Comparison of ENCODE assay signal across 14 mouse cellular contexts in the genomic region with DNA sequence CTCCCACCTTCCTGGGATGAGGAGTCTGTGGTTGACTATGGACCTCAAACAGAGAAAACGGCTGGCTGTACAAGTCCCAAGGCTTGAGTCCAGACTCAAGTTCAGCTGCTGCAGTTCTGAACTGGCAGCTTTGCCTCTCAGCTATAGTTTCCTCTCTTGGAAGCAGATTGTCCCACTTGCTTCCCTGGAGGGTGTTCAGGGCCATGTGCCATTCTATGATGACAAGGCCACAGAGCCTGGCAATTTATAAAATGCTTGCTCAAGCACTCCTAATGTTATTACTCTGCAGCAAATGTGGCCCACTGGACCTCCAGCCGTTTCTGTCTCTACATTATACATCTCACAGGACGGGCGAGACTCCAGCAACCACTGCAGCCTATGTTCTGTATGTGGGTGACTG. TPM values are rescaled to one million over a fixed set of nuclear protein-coding genes. Genes with fewer than 3 reads are reported as not detected.
DNase-seq lines count a peak whose midpoint lies in the region; ATAC-seq and TF ChIP-seq lines count a peak whose summit lies in the region.
"Had no signal": no experiment of that assay in that cellular context is flagged by ENCODE, and none has a peak within 500 bp of the region (broad histone marks: within the 10 kb centered on the region; RNA-seq: fewer than 3 reads in every experiment).

No protein-coding gene starts in this region.

- no peak overlapping the region for H3K4me3 ChIP-seq in hindbrain, embryonic 13.5 days
- no peak overlapping the region for H3K4me3 ChIP-seq in hindbrain, embryonic 10.5 days
- no peak overlapping the region for H3K4me3 ChIP-seq in neural tube, embryonic 13.5 days
- H3K4me3 ChIP-seq: embryonic facial prominence, embryonic 13.5 days; limb, embryonic 15.5 days had no signal

- peak; percentile 34 to 52 for DNase-seq in cerebellum, postnatal 14 days
- DNase-seq in cerebellum, adult 9-11 months = no peak
- no peak for DNase-seq in hindbrain, embryonic 10.5 days (ENCODE audit: low spot score)
- DNase-seq in brain, embryonic 14.5 days (ENCODE audit: low read depth) = peak; percentile 42
- no peak for DNase-seq in spleen, postnatal 4 days (ENCODE audit: low spot score in 2 of 2)
- DNase-seq: B cell, adult 2 months; heart, postnatal 10 days; kidney, postnatal 14 days; layer of hippocampus, adult 9-11 months had no signal

- no peak overlapping the region for H3K4me2 ChIP-seq in hindbrain, embryonic 13.5 days
- H3K4me2 ChIP-seq in neural tube, embryonic 13.5 days = no peak overlapping the region
- H3K4me2 ChIP-seq: embryonic facial prominence, embryonic 13.5 days; limb, embryonic 15.5 days had no signal

- no peak for TF ChIP-seq POLR2A in brain, embryonic 14.5 days (IDR thresholded peaks at IDR 0.05; ENCODE audit: borderline replicate concordance, extremely low read depth, insufficient read depth, insufficient read length, poor library complexity, severe bottlenecking)

- 52% methylated on average over 4 of the region's 4 CpGs for WGBS in hindbrain, embryonic 13.5 days
- 72% methylated on average over 4 of the region's 4 CpGs for WGBS in hindbrain, embryonic 10.5 days
- 43% methylated on average over 4 of the region's 4 CpGs for WGBS in neural tube, embryonic 13.5 days

- H3K27me3 ChIP-seq in hindbrain, embryonic 13.5 days = no peaks in the 10 kb centered on the region
- H3K27me3 ChIP-seq in hindbrain, embryonic 10.5 days (ENCODE audit: insufficient read depth, poor library complexity, severe bottlenecking) = no peaks in the 10 kb centered on the region
- no peaks in the 10 kb centered on the region for H3K27me3 ChIP-seq in neural tube, embryonic 13.5 days
- H3K27me3 ChIP-seq: embryonic facial prominence, embryonic 13.5 days; limb, embryonic 15.5 days had no signal

- 0 out of 2 replicates have a peak, but pooled peaks have one; percentile 39 for ATAC-seq in hindbrain, embryonic 13.5 days (ENCODE audit: low FRiP score)
- ATAC-seq in neural tube, embryonic 13.5 days (ENCODE audit: low read depth) = peak; percentile 47; the same call in 1 of the 2 replicates
- ATAC-seq in frontal cortex, adult (ENCODE audit: low TSS enrichment) = no peak

- H3K36me3 ChIP-seq in hindbrain, embryonic 13.5 days = no peaks in the 10 kb centered on the region
- H3K36me3 ChIP-seq in hindbrain, embryonic 10.5 days = no peaks in the 10 kb centered on the region
- H3K36me3 ChIP-seq in neural tube, embryonic 13.5 days = no peaks in the 10 kb centered on the region
- H3K36me3 ChIP-seq: embryonic facial prominence, embryonic 13.5 days; limb, embryonic 15.5 days had no signal

- no peak for TF ChIP-seq CTCF in brain, embryonic 14.5 days (IDR thresholded peaks at IDR 0.05; ENCODE audit: borderline replicate concordance, extremely low read depth, insufficient read depth, insufficient read length)

- H3K9ac ChIP-seq in hindbrain, embryonic 13.5 days = no peak overlapping the region
- H3K9ac ChIP-seq in neural tube, embryonic 13.5 days = no peak overlapping the region
- H3K9ac ChIP-seq: embryonic facial prominence, embryonic 13.5 days; limb, embryonic 15.5 days had no signal

- peaks cover 9% of the 10 kb centered on the region for H3K4me1 ChIP-seq in hindbrain, embryonic 13.5 days (replicated peaks)
- H3K4me1 ChIP-seq in hindbrain, embryonic 10.5 days (replicated peaks) = peaks cover 6% of the 10 kb centered on the region
- peaks cover 12% of the 10 kb centered on the region; the same call in 1 of the 2 replicates for H3K4me1 ChIP-seq in neural tube, embryonic 13.5 days (replicated peaks)
- H3K4me1 ChIP-seq: embryonic facial prominence, embryonic 13.5 days; limb, embryonic 15.5 days had no signal

- no peak overlapping the region for H3K27ac ChIP-seq in hindbrain, embryonic 13.5 days
- H3K27ac ChIP-seq in hindbrain, embryonic 10.5 days = no peak overlapping the region
- H3K27ac ChIP-seq in neural tube, embryonic 13.5 days (replicated peaks) = no peak overlapping the region; the same call in 1 of the 2 replicates
- H3K27ac ChIP-seq: embryonic facial prominence, embryonic 13.5 days; limb, embryonic 15.5 days had no signal

- H3K9me3 ChIP-seq in hindbrain, embryonic 13.5 days = no peaks in the 10 kb centered on the region
- H3K9me3 ChIP-seq in hindbrain, embryonic 10.5 days = no peaks in the 10 kb centered on the region
- no peaks in the 10 kb centered on the region for H3K9me3 ChIP-seq in neural tube, embryonic 13.5 days
- H3K9me3 ChIP-seq: embryonic facial prominence, embryonic 13.5 days; limb, embryonic 15.5 days had no signal

RNA-seq across cellular contexts. Expression of a gene that starts 12.0 kb away (rescaled TPM):
- polyA plus RNA-seq in hindbrain, embryonic 13.5 days (2015; fragmentation: Nextera tagmentation; extraction: Ambion mirVana) = 6.0 and 9.8 TPM in 2 replicates
- polyA plus RNA-seq in hindbrain, embryonic 10.5 days (2016; fragmentation: Nextera tagmentation; extraction: Ambion mirVana) = 6.2 and 8.9 TPM in 2 replicates
- polyA plus RNA-seq in brain, embryonic 14.5 days (2012; rRNA removed) = 4.8 and 7.4 TPM in 2 replicates
- 4.6 and 5.6 TPM in 2 replicates for polyA plus RNA-seq in neural tube, embryonic 13.5 days (2015; fragmentation: Nextera tagmentation; extraction: Ambion mirVana)

Comparison
In these comparisons a context has a peak if more than half of its experiments do, and no peak if none do; other contexts are left out.
1. DNase-seq: peak in cerebellum, postnatal 14 days (2 of 2) and brain, embryonic 14.5 days (single experiment); none in cerebellum, adult 9-11 months (single experiment), hindbrain, embryonic 10.5 days (single experiment) and spleen, postnatal 4 days (0 of 2).